Mouse (Mus musculus) intestine, postnatal 0 days (tissue): Measurements from ENCODE around the gene E2f4. TPM values are rescaled to one million over a fixed set of nuclear protein-coding genes. Genes with fewer than 3 reads are reported as not detected.

Experiments
- ATAC-seq: fragments of 200-750 bp; cut with Nextera tagmentation; 2 replicates; pipeline ENCODE4 v1.8.0; 2017; ENCODE audit warnings: mild to moderate bottlenecking, moderate TSS enrichment, moderate library complexity
- H3K27ac ChIP-seq: fragments of 300-500 bp; sonication (generic); 2 replicates; pipeline ENCODE4 v1.5.1; 2014; ENCODE audit warnings: mild to moderate bottlenecking, low read depth, low read length, moderate library complexity
- H3K27me3 ChIP-seq: fragments of 300-500 bp; sonication (generic); replicated peaks from 2 replicates; pipeline ENCODE4 v1.6.1; 2014; ENCODE audit warnings: low read length, mixed read lengths; ENCODE audit not compliant: control insufficient read depth, insufficient read depth
- H3K36me3 ChIP-seq: fragments of 300-500 bp; sonication (generic); 2 replicates; pipeline ENCODE4 v1.6.1; 2014; ENCODE audit warnings: mild to moderate bottlenecking, moderate library complexity; ENCODE audit not compliant: control insufficient read depth, insufficient read depth
- H3K4me1 ChIP-seq: fragments of 300-500 bp; sonication (generic); replicated peaks from 2 replicates; pipeline ENCODE4 v1.6.1; 2014; ENCODE audit warnings: antibody characterized with exemption, low read length, mixed read lengths; ENCODE audit not compliant: control insufficient read depth, insufficient read depth
- H3K4me2 ChIP-seq: fragments of 300-500 bp; sonication (generic); replicated peaks from 2 replicates; pipeline ENCODE4 v1.6.1; 2014; ENCODE audit warnings: low read depth, mild to moderate bottlenecking, moderate library complexity
- H3K4me3 ChIP-seq: fragments of 300-500 bp; sonication (generic); 2 replicates; pipeline ENCODE4 v1.5.1; 2014; ENCODE audit warnings: low read depth, low read length
- H3K9ac ChIP-seq: fragments of 300-500 bp; sonication (generic); 2 replicates; pipeline ENCODE4 v1.6.1; 2014; ENCODE audit warnings: mild to moderate bottlenecking, low read depth, low read length
- H3K9me3 ChIP-seq: fragments of 300-500 bp; sonication (generic); 2 replicates; pipeline ENCODE4 v1.6.1; 2016; ENCODE audit warnings: mixed run types; ENCODE audit not compliant: control insufficient read depth
- CTCF ChIP-seq: sonication (generic); IDR thresholded peaks from 2 replicates; pipeline ENCODE4 v1.5.1; 2016; ENCODE audit warnings: low read depth, mild to moderate bottlenecking, control low read depth, antibody characterized with exemption, moderate library complexity
- WGBS: fragments of 180-500 bp; shearing (Covaris S2); extraction: QIAGEN DNeasy Blood & Tissue Kit; methylation state at CpG from one replicate; pipeline ENCODE4 v1.1.7; 2014; 5-methylcytosine and 5-hydroxymethylcytosine counted together
- polyA plus RNA-seq: library from polyadenylated mRNA; unstranded; fragments of >200 nt; fragmentation: Nextera tagmentation; extraction: Ambion mirVana; gene quantifications from 2 replicates; pipeline ENCODE4 v1.2.1, GENCODE M21; 2015

The E2f4 gene
- polyA plus RNA-seq, 1 experiment from 2014 or later, result 42.0 TPM

GRCm38 (mm10) chr8:105304325-105305210 lies 7.1 kb downstream of the E2f4 start:
- peaks cover 4% of the 10 kb centered on the region; the same call in 1 of the 2 replicates for H3K4me1 ChIP-seq
- H3K9me3 ChIP-seq, result no peaks in the 10 kb centered on the region
- no peak for TF ChIP-seq CTCF
- 0 out of 2 replicates have a peak overlapping the region, but pooled peaks have one; percentile 65 for H3K9ac ChIP-seq
- no peak overlapping the region; the same call in 1 of the 2 replicates for H3K4me2 ChIP-seq
- peaks cover 62% of the 10 kb centered on the region for H3K36me3 ChIP-seq
- no peak for ATAC-seq
- WGBS, result 53% methylated on average over 9 of the region's 9 CpGs
- H3K27ac ChIP-seq, result peak overlapping the region; percentile 68
- H3K27me3 ChIP-seq, result no peaks in the 10 kb centered on the region
- no peak overlapping the region for H3K4me3 ChIP-seq

GRCm38 (mm10) chr8:105305211-105306145 lies 8.0 kb downstream of the E2f4 start, which contains the start of gene Elmo3:
TSS of gene Elmo3 (plus strand) at chr8:105305601.
- no peaks in the 10 kb centered on the region for H3K9me3 ChIP-seq
- peak within 1 kb of the TSS; percentile 82 for H3K4me2 ChIP-seq
- H3K4me1 ChIP-seq, result peaks cover 4% of the 10 kb centered on the region; the same call in 1 of the 2 replicates
- peak within 1 kb of the TSS; percentile 65 for H3K9ac ChIP-seq
- 3% methylated on average over 29 of the region's 30 CpGs for WGBS
- ATAC-seq, result peak; percentile 96
- H3K4me3 ChIP-seq, result peak within 1 kb of the TSS; percentile 46
- TF ChIP-seq CTCF, result peak; percentile 32
- no peaks in the 10 kb centered on the region for H3K27me3 ChIP-seq
- H3K27ac ChIP-seq, result peak within 1 kb of the TSS; percentile 91
- H3K36me3 ChIP-seq, result peaks cover 65% of the 10 kb centered on the region

- H3K36me3 ChIP-seq, result peaks cover 62% of the 10 kb centered on the region
- H3K4me3 ChIP-seq, result peak overlapping the region; percentile 46
- peak; percentile 26 for TF ChIP-seq CTCF
- no peak for ATAC-seq
- 22% methylated on average over 5 of the region's 5 CpGs for WGBS
- H3K9ac ChIP-seq, result peak overlapping the region; percentile 65
- peaks cover 4% of the 10 kb centered on the region; the same call in 1 of the 2 replicates for H3K4me1 ChIP-seq
- H3K27ac ChIP-seq, result peak overlapping the region; percentile 91; the same call in 1 of the 2 replicates
- H3K4me2 ChIP-seq, result peak overlapping the region; percentile 82
- no peaks in the 10 kb centered on the region for H3K9me3 ChIP-seq
- H3K27me3 ChIP-seq, result no peaks in the 10 kb centered on the region
Observed at GRCm38 (mm10) chr8:105306146-105306691, 8.8 kb downstream of the E2f4 start.

GRCm38 (mm10) chr8:105307670-105308069 lies 10.2 kb downstream of the E2f4 start:
- Histone ChIP-seq H3K27ac (no peak overlapping the region), H3K4me1 (peaks cover 4% of the 10 kb centered on the region; the same call in 1 of the 2 replicates), H3K27me3 (no peaks in the 10 kb centered on the region), H3K9me3 (no peaks in the 10 kb centered on the region), H3K9ac (no peak overlapping the region), H3K4me3 (no peak overlapping the region), H3K36me3 (peaks cover 58% of the 10 kb centered on the region), H3K4me2 (no peak overlapping the region)
- no peak for TF ChIP-seq CTCF
- ATAC-seq, result no peak
- 94% methylated on average over 13 of the region's 13 CpGs for WGBS

GRCm38 (mm10) chr8:105308428-105308827 lies 11.0 kb downstream of the E2f4 start:
- no peak overlapping the region for H3K4me3 ChIP-seq
- ATAC-seq, result no peak
- H3K4me1 ChIP-seq, result peaks cover 4% of the 10 kb centered on the region; the same call in 1 of the 2 replicates
- H3K4me2 ChIP-seq, result no peak overlapping the region
- H3K27ac ChIP-seq, result no peak overlapping the region
- no peak overlapping the region for H3K9ac ChIP-seq
- 92% methylated on average over 10 of the region's 10 CpGs for WGBS
- no peak for TF ChIP-seq CTCF
- H3K9me3 ChIP-seq, result no peaks in the 10 kb centered on the region
- H3K36me3 ChIP-seq, result peaks cover 62% of the 10 kb centered on the region
- H3K27me3 ChIP-seq, result no peaks in the 10 kb centered on the region
